Mouse (Mus musculus): ENCODE data around the gene Macrod1. TPM values are rescaled to one million over a fixed set of nuclear protein-coding genes. Genes with fewer than 3 reads are reported as not detected.

Gene Macrod1
- polyA plus RNA-seq, 1 experiment, result 22.3 TPM

DNA sequence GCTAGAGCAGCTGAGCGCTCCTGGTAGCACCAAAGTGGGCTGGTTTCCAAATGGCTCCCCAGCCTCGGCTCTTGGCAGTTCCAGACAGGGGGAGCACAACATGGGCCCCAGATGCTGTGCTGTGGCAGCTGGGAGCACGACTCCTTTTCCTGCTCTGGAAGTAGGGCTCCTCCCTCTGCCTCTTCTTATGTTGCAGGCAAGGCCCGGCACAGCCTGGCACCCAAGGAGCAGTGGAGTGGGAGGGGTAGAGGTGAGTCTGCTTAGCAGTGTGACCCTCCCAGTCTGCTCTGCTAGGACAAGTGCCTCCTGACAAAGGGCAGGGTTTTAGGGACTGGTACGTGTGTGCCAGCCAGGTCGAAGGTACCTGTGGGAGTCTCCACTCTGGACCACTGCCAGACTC lies 54.3 kb downstream of the Macrod1 start:
- no peak for DNase-seq (ENCODE audit: extremely low spot score in 1 of 2, low spot score in 1 of 2)

DNA sequence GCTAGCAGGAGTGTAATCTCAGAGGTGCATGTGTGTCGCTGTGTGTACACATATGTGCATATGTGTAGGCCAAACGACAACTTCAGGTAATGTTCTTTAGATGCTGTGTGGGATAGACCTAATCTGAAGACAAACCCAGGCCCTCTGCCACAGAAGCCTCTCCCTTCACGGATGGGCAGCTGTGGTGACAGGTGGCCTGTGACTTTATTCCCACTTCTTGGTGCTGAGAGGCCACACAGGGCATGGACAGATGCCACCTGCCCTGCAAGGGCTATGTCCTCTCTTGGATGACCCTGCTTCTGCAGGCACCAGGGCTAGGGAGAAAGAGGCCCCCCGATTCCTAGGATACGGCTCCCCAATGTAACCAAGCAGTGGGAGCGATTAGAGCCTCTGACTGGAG lies 54.7 kb downstream of the Macrod1 start:
- DNase-seq (ENCODE audit: extremely low spot score in 1 of 2, low spot score in 1 of 2), result no peak

- no peak for DNase-seq (ENCODE audit: extremely low spot score in 1 of 2, low spot score in 1 of 2)
Observed at GRCm38 (mm10) chr19:7111710-7112109, 55.1 kb downstream of the Macrod1 start.

DNA sequence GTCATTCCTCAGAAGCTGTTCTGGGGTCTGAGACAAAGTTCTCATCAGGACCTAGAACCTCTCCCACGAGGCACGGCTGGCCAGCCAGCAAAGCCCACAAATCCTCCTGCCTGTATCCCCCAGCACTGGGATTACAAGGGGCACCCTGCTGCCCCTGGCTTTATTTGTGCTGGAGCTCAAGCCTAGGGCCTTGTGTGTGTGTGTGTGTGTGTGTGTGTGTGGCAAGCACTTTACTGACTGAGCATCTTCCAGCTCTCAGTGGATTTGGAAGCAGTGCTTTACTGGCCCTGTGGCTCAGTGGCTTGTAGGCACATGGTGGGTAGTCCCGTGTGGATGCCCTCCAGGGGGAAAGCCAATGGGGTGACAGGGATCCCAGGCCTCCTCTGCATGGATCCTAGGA lies 56.0 kb downstream of the Macrod1 start:
- no peak for DNase-seq (ENCODE audit: extremely low spot score in 1 of 2, low spot score in 1 of 2)

DNA sequence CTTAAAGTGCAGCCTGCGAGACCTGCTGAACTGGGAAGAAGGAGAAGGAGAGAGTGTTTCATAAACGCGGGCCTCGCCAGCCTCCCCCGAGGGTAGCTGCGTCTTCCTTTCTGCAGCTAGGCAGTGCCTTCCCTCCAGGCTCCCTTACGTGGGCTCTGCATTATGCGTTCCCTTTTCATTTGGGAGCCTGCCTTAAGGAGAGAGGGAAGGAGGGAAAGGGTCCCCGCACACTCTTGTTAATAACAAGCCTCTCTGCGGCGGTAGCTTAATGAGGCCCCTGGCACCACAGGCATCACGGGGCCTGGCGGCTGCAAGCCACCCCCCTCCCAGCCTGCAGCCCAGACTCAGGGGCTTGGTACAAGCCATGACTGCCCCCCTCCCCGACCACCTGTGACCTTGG lies 57.0 kb downstream of the Macrod1 start:
- no peak for DNase-seq (ENCODE audit: extremely low spot score in 1 of 2, low spot score in 1 of 2)

DNA sequence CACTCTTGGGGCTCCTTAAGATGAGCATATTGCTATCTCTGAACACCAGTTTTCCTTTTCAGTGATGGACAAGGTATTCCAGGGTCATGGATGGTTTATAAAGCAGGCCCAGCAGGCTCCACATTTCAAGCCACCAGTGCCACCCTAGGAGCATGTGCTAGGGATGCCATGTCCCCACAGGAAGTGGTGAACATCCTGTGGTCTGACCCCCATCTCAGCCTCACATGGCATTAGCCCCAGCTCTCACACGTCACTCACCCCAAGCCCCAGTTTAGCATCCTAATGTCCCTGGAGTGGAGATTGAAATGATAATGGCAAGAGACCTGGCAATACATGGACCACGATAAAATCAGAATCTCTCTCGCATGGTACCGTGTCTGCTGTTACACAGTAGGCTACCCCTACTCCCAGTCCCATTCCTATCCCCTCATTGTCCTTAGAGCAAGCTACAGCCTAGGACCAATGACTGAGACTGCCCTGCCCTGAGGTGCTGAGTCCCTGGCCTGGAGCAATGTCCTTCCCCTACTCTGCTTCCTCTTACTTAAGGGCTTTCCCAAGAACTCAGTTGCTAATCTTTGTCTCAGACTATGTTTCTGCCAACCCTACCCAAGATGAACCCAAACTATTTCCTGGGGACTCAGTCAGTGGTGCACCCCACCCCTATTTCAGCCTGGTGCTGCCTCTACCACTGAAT lies 59.6 kb downstream of the Macrod1 start:
- DNase-seq (ENCODE audit: extremely low spot score in 1 of 2, low spot score in 1 of 2), result no peak

- DNase-seq (ENCODE audit: extremely low spot score in 1 of 2, low spot score in 1 of 2), result no peak
Observed at GRCm38 (mm10) chr19:7117141-7117540, 60.5 kb downstream of the Macrod1 start.

DNA sequence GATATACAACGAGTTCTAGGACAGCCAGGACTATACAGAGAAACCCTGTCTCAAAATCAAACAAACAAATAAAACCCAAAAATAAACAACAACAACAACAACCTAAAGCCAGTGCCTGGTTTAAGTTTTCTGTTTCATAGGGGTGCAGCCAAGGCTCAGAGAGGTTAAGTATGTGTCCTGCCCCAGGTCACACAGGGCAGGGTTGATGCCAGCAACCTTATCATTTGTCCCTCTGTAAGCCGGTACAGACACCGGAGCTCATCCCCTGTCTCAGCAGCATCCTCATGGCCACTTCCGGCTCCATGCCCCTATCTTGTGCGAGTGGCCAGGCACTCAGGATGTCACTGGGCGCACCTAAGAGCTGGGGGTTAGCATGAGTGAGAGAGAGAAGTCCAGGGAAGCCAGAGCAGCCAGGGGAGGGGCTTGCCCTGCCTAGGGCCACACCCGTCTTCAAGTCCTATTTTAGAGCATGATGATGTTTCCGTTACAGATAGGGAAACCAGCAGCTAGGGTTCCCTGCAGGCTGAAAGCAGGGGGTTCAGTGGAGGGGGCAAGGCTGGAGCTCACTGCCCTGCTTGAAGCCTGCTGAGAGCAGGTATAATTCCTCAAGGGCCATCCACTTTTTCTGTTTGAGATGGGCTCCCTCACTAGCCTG lies 61.2 kb downstream of the Macrod1 start:
- no peak for DNase-seq (ENCODE audit: extremely low spot score in 1 of 2, low spot score in 1 of 2)

DNA sequence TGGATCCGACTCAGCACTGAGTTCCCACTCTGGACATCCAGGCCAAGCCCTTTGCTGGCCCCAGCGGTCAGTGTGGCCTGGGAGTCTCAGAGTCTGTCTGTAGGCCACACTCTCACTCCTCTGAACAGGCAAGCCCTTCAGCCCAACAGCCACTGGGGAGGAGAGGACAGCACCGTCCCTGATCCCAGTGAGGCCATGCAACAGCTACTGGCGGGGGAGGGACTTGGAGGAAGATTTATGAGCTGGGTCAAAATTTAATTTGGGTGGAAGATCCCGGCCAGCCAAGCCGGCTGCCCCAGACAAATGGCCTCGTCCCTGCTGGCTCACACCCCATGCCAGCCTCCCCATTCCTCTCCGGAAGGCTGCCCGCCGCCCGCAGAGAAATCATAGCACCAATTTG lies 64.6 kb downstream of the Macrod1 start:
- DNase-seq (ENCODE audit: extremely low spot score in 1 of 2, low spot score in 1 of 2), result no peak

DNA sequence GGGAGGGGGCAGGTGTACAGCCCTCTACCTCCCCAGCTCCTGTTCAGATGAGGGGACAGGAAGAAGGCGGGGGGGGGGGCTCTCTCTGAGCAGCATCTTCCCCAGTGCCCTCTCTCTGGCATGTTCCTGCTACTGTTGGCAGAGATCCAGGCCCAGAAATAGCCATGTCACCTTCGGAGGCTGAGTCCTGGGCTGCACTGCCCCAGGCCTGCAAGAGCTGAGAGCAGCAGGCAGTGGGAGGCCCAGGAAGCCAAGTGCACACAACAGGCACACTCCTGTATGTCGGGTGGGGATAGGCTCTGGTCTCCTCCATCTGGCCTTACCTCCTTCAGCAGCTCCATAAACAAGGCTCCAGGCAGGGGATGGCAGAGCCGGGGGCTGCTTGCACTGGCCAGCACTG lies 65.7 kb downstream of the Macrod1 start:
- DNase-seq (ENCODE audit: extremely low spot score in 1 of 2, low spot score in 1 of 2), result no peak

GRCm38 (mm10) chr19:7122698-7123306 lies 66.2 kb downstream of the Macrod1 start:
- DNase-seq (ENCODE audit: extremely low spot score in 1 of 2, low spot score in 1 of 2), result no peak

DNA sequence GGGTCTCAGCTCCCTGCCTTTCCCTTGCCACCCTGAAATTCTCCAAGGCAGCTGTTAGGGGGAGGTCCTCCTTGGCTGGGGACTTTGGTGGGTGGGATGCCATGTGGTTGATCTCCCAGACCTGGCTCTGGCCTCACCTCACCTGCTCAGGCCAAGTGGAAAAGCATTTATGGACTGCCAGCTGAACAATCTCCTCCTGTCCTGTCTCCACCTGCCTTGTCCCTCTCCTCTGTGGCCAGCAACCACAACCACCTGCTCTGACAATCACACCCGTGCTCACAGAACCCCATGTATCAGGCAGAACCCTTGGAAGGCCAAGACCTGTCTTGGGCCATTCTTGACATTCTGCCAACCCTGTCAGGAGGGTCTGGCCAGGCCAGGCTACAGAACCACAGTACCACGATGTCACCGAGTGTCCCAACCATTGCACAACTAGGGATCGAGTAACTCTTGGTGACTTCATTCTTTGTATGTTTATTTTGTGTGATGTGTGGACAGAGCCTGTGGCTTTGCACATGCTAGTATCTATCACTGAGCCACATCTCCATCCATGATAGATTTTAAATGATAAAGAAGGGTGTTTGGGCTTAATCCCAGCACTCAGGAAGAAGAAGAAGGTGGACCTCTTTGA lies 69.0 kb downstream of the Macrod1 start:
- DNase-seq (ENCODE audit: extremely low spot score in 1 of 2, low spot score in 1 of 2), result no peak

DNA sequence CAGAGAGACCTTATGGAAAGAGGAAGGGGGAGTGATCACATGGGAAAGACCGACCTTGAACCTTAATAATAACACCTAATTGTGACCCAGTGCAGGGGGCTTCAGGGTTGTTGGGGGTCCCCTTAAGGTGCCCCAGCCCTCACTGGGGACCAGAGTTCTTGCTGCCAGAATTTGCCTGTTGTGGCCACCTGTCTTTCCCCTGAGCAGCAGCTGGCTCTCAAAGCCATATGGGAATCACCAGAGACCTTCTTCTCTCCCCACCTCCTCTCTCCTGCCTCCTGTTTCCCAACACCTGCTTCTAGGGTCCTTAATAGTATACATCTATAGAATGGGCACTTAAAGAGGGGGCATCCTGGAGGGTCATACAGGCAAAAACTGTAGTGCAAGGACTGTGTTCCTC lies 69.6 kb downstream of the Macrod1 start:
- DNase-seq (ENCODE audit: extremely low spot score in 1 of 2, low spot score in 1 of 2), result no peak

DNA sequence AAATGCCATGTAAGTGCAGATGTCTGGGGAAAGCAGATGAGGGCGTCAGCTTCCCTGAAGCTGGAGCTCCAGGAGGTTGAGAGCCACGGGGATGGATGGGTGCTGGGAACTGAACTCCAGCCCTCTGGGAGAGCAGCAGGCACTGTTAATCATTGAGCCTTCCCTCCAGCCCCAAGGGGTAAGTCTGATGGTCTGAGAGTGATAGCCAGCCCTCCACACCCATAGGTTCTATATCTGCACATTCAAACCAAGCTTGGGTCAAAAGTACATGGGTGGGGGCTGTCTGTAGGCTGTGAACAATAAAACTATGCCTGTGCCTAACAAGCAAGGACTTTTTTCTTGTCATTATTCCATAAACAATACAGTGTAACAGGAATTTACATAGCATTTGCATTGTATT lies 70.3 kb downstream of the Macrod1 start:
- no peak for DNase-seq (ENCODE audit: extremely low spot score in 1 of 2, low spot score in 1 of 2)

DNA sequence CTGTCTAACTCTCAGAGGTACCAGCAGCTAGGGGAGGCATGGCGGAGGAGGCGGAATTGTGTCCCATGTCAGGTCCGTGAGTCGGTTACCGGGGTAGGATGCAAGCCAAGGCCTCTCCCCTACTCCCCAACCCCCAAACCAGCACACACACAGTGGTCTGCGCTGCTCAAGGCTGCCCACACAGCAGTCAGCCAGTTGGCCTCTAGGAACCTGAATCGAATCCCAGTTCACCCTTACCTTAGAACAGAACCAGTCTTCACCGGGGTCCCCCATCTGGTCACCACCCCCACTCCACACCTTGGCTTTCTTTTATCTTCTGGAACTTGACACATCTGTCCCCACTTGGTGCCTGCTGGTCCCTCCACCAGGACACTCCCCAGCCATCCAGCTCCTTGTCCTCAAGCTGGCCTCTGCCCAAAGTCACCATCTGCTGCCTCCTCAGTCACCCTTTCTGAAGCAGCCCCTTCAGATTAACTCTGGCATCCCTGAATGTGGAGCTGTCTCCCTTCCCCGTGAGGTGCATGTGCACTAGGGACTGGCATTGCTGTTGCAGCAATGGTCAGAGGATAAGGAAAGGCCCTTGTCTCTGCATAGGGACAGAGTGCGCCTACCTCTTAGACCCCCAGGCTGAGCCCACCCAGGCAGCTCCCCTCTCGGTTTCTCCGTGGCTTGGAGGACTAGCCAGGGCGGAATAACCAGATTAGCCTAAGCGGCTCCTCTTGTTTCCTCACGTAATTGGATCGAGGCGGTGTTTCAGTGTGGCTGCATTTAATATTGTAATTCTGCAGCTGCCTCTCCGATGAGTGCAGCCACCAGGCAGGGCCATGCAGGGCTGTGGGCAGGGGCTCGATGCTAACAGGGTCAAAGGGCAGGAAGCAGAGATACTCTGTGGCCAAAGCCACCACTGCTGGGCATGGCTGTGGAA lies 72.2 kb downstream of the Macrod1 start:
- no peak for DNase-seq (ENCODE audit: extremely low spot score in 1 of 2, low spot score in 1 of 2)

DNA sequence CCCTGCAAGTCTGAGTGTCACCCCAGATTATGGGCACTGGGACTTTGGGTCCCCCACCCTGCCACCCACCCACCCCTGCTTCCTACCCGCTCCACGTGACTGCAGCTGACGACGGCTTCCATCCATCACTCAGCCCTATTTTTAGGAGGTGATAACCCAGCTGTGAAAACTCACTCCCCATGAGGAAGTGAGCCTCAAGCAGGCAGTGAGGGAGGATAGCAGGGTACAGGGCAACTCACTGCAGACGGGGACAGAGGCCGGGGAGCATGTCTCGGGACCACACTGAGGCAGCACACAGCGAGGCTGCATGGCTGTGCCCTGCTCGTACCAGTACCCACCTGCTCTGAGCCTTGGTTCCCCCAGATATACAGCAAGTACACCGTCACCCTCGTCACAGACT lies 73.7 kb downstream of the Macrod1 start:
- DNase-seq (ENCODE audit: extremely low spot score in 1 of 2, low spot score in 1 of 2), result no peak

- no peak for DNase-seq (ENCODE audit: extremely low spot score in 1 of 2, low spot score in 1 of 2)
Observed at GRCm38 (mm10) chr19:7133436-7133835, 76.8 kb downstream of the Macrod1 start.

GRCm38 (mm10) chr19:7134631-7135091 lies 78.1 kb downstream of the Macrod1 start:
- no peak for DNase-seq (ENCODE audit: extremely low spot score in 1 of 2, low spot score in 1 of 2)

DNA sequence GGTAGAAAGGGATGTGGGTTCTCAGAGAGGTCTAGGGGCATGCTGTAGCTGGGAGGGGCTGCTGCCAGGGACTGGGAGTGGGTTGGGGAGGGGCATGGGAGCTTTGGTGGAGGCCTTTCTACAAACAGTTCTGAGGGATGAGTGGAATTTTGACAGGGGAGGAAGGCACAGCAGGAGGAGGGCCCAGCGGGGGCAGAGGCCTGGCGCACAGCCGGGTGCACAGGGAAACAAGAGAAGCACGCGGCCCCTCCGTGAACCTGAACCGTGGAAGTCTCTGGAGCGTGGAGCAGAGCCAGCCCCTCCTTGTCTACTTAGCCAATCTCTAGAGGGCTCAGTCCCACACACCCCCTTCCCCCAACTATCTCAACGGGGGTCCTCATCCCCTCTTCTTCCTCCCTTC lies 78.9 kb downstream of the Macrod1 start:
- DNase-seq (ENCODE audit: extremely low spot score in 1 of 2, low spot score in 1 of 2), result no peak

GRCm38 (mm10) chr19:7136016-7136415 lies 79.4 kb downstream of the Macrod1 start:
- no peak for DNase-seq (ENCODE audit: extremely low spot score in 1 of 2, low spot score in 1 of 2)

All from frontal cortex, adult 2 months (tissue).